Mouse (Mus musculus): Measurements from ENCODE around the gene Wars2.

Wars2 gene

DNA sequence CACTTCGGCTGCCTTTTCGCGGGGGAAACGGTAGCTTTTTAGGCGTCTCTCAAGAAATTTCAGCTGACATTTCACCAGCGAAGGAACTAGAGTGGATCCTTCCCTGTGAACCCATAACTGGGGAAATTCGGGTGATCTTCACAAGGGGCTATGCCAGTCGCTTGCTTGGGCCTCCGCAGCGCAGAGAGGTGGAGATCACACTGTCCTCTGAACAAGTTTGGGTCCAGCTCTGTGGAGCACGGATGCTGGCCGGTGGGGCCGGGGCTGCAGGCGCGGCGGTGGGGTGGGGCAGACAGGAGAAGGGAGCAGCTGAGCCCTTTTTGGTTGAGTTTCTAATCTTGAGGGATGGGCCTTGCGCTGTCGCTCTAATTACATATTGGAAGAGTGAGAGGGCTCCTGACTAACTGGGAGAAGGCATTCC, 120.5 kb downstream of the Wars2 start:
- Histone ChIP-seq H3K36me3 (ENCODE audit: control insufficient read depth, insufficient read depth, low read length, poor library complexity, severe bottlenecking) (no peaks in the 10 kb centered on the region), H3K27me3 (ENCODE audit: control insufficient read depth, insufficient read depth, low read length, poor library complexity, severe bottlenecking) (peaks cover 4% of the 10 kb centered on the region)
- DNase-seq (ENCODE audit: low read depth, low spot score), result no peak

DNA sequence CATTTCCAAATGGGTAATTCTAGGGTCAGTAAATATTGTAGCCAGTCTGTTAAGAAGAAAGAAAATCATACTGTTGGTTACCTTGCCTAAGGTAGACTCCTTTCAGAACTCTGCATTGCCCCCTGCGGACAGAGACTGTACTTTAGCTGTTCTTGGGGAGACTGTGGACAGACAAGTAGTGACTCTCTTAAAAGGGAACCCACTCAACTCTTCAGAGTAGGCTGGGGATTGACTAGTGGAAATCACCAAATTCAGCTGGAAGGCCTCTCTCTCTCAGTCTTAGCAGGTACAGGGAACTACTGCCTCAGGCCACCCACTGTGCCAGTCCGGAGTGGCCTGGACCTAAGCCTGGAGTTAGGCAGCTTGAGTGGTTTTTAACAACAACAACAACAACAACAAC, 121.1 kb downstream of the Wars2 start:
- no peak for DNase-seq (ENCODE audit: low read depth, low spot score)
- no peaks in the 10 kb centered on the region for H3K36me3 ChIP-seq (ENCODE audit: control insufficient read depth, insufficient read depth, low read length, poor library complexity, severe bottlenecking)
- peaks cover 4% of the 10 kb centered on the region for H3K27me3 ChIP-seq (ENCODE audit: control insufficient read depth, insufficient read depth, low read length, poor library complexity, severe bottlenecking)

DNA sequence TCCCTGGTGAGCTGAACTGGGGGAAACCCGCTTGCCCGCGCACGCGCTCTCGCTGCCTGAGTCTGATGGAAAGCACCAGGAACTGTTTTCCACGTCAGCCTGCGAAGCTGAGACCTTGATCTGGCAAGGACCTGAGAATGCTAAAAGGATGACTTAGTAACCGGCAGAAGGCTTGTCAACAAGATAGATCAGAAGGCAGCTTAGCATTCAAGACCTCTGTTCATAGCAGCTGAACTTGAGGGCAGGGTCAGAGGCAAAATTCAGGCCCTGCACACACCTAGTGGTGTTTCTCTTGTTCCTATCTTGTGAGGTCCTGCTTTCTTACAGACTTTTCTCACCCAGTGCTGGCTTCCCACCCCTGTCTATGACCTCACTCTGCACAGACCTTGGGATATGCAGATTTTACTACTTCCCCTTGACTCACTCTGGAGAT, 122.6 kb downstream of the Wars2 start:
- H3K27me3 ChIP-seq (ENCODE audit: control insufficient read depth, insufficient read depth, low read length, poor library complexity, severe bottlenecking), result no peaks in the 10 kb centered on the region; the same call in 1 of the 2 replicates
- DNase-seq (ENCODE audit: low read depth, low spot score), result no peak
- no peaks in the 10 kb centered on the region for H3K36me3 ChIP-seq (ENCODE audit: control insufficient read depth, insufficient read depth, low read length, poor library complexity, severe bottlenecking)

DNA sequence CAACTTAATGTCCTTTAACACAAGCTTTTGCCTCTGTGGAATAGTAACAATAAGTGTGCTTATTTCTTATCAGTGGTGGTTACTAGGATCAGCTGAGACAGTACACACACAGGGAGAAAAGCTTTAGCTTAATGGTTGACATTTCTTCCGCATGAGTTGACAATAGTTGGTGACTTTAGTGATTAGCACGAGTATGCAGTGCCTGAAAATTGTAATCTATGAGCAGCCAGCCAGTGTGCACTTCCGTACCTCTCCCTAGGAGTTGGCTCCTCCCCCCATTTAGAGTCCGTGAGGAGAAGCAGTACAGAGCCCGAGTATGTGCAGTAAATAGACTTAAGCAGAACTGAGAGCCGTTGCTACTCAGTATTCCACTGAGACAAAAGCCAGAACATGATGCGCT, 123.8 kb downstream of the Wars2 start:
- Histone ChIP-seq H3K36me3 (ENCODE audit: control insufficient read depth, insufficient read depth, low read length, poor library complexity, severe bottlenecking) (no peaks in the 10 kb centered on the region), H3K27me3 (ENCODE audit: control insufficient read depth, insufficient read depth, low read length, poor library complexity, severe bottlenecking) (no peaks in the 10 kb centered on the region; the same call in 1 of the 2 replicates)
- no peak for DNase-seq (ENCODE audit: low read depth, low spot score)

DNA sequence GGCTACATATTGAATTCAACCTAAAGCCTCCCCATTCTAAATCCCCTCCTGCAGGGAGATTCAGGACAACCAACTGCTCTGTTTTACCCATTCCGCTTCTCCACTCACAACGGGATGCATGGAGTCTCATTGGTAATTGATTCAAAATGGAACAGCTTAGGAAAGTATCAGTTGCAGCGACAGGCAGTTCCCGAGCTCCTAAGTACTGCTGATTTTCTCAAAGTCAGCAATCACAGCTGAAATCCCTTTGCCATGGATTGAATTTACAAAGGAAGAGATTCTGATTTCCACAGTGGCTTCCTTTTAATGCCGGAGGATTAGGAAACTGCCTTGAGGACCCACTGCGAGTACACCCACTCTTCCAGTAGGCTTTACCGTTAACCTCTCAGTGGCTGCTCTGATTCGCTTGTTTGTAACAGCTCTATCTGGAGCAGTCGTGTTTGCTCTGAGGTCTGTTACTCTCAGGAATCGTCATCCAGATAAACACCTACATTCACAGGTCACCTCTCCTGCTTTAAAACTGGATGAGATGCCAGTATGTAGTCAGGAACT, 126.0 kb downstream of the Wars2 start:
- no peak for DNase-seq (ENCODE audit: low read depth, low spot score)
- no peaks in the 10 kb centered on the region for H3K36me3 ChIP-seq (ENCODE audit: control insufficient read depth, insufficient read depth, low read length, poor library complexity, severe bottlenecking)
- H3K27me3 ChIP-seq (ENCODE audit: control insufficient read depth, insufficient read depth, low read length, poor library complexity, severe bottlenecking), result no peaks in the 10 kb centered on the region; the same call in 1 of the 2 replicates

DNA sequence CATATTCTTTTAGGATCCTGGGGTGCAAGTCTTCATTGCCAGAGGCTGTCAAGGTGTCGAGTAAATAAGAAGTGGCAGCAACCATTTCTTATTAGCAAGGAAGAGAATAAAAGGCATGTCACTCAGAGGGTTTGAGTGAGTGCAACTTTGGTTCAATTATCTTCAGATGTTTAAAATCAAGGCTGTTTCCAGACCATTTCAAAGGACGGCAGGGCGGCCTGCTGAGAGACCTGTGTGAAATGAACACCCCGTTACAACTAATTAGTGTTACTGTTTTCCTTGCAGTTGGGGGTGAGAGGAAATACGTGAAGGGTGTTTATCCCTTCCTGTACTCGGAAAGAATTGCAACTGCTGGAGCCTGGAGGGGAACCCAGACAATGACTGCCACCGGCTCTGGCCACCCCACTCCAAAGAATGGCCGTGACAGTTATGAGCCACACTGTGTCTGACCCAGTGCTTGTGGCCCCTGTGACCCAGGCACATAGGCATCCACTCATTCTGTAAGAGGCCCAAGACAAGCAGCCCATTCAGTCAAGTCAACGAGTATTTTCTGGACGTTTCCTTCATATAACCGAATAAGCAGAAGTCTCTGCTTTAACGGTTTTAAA, 137.2 kb downstream of the Wars2 start:
- DNase-seq (ENCODE audit: low read depth, low spot score), result no peak
- H3K27me3 ChIP-seq (ENCODE audit: control insufficient read depth, insufficient read depth, low read length, poor library complexity, severe bottlenecking), result no peaks in the 10 kb centered on the region

DNA sequence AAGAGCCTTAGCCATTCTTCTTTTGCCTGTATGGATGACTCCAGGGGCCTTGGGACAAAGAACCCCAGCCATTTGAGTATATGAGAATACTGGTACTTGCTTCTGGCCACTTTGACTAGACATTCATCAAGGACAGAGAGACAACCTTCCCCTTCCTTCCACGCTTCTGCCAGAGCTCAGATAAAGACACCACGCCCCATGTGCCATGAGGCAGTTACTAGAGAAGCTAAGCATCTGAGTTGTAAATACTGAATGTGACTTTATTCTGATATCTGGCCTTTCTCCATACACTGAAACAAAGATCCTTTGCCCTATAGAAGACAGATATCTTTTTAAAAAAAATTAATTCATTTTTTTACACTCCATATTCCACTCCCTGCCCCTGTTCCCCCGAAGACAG, 138.8 kb downstream of the Wars2 start:
- no peaks in the 10 kb centered on the region for H3K36me3 ChIP-seq (ENCODE audit: control insufficient read depth, insufficient read depth, low read length, poor library complexity, severe bottlenecking)
- DNase-seq (ENCODE audit: low read depth, low spot score), result no peak
- no peaks in the 10 kb centered on the region for H3K27me3 ChIP-seq (ENCODE audit: control insufficient read depth, insufficient read depth, low read length, poor library complexity, severe bottlenecking)

More for the DNA sequence above, 137.2 kb downstream of the Wars2 start:
- no peaks in the 10 kb centered on the region for H3K36me3 ChIP-seq (ENCODE audit: control insufficient read depth, insufficient read depth, low read length, poor library complexity, severe bottlenecking)

DNA sequence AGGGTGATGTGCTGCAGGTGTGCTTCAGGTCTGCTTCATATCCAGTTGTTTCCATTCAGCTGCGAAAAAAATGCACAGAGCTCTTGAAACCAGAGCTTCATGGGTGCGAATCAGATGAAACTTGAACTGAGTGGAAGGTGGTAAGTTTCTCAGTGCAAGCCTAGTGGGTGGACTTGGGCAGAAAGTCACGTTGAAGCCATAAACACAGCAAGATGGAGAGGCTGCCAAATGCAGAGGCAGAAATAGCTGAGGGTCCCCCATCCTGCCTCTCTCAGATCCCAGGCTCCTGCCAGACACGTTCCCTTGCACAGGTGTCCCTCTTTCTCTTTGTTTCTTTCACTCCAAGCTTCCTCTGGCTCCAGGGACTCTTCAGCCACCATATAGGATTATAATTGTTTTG, 140.6 kb downstream of the Wars2 start:
- Histone ChIP-seq H3K36me3 (ENCODE audit: control insufficient read depth, insufficient read depth, low read length, poor library complexity, severe bottlenecking) (no peaks in the 10 kb centered on the region), H3K27me3 (ENCODE audit: control insufficient read depth, insufficient read depth, low read length, poor library complexity, severe bottlenecking) (no peaks in the 10 kb centered on the region)
- no peak for DNase-seq (ENCODE audit: low read depth, low spot score)

DNA sequence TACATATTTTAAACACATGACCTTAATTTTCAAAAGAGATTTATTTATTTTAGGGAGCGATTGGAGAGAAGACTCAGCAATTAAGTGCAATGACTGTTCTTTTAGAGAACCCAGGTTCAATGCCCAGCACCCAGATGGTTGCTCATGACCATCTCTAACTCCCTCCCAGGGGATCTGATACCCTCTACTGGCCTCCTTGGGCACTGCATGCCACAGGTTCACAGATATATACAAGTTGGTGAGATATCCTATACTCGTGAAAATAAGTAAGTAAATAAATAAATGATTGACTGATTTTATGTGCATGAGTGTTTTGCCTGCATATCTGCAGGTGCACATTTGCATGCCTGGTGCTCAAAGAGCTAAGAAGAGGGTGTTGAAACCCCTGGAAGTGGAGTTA, 147.4 kb downstream of the Wars2 start:
- DNase-seq (ENCODE audit: low read depth, low spot score), result no peak
- no peaks in the 10 kb centered on the region for H3K36me3 ChIP-seq (ENCODE audit: control insufficient read depth, insufficient read depth, low read length, poor library complexity, severe bottlenecking)
- H3K27me3 ChIP-seq (ENCODE audit: control insufficient read depth, insufficient read depth, low read length, poor library complexity, severe bottlenecking), result no peaks in the 10 kb centered on the region
